Mouse (Mus musculus): ENCODE measurements around the gene Abcb9. TPM values are rescaled to one million over a fixed set of nuclear protein-coding genes. Genes with fewer than 3 reads are reported as not detected.

Gene Abcb9
- polyA plus RNA-seq (2012; rRNA removed; ENCODE audit: low replicate concordance): 8.1 and 16.8 TPM in 2 replicates

DNA sequence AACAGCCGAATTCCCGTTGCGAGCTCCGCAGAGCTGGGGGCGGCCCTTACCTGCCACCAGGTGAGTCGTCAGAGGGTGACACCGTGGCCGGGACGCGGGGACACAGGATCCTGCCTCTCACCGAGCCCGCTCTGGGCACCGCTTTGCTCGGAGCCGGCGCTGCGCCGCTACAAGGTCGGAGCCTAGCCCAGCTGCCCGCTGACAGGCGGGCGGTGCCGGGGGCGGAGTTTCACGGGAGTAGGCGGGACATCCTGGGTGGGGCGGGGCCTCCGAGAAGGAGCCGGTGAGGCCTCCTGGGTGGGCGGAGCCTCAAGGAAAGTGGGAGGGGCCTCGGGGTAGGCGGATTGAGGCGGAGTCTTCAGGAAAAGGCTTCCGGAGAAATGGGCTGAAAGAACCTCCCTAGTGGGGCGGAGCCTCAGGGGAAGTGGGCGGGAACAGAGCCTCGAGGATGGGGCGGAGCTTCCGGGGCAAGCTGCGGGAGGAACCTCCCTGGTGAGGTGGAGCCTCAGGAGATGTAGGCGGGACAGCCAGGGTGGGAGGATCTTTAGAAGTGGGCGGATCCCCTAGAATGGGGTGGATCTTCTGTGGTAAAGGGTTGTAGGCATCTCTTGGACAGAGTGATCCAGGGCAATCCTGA lies at the start of gene Abcb9:
TSS of gene Abcb9 (minus strand) at position 203 of the 637 bp plus-strand sequence.

GRCm38 (mm10) chr5:124115990-124116845 lies 20.6 kb upstream of the Abcb9 start, which contains the start of gene Arl6ip4:
Gene Arl6ip4, plus strand, starts transcription at chr5:124116089.

DNA sequence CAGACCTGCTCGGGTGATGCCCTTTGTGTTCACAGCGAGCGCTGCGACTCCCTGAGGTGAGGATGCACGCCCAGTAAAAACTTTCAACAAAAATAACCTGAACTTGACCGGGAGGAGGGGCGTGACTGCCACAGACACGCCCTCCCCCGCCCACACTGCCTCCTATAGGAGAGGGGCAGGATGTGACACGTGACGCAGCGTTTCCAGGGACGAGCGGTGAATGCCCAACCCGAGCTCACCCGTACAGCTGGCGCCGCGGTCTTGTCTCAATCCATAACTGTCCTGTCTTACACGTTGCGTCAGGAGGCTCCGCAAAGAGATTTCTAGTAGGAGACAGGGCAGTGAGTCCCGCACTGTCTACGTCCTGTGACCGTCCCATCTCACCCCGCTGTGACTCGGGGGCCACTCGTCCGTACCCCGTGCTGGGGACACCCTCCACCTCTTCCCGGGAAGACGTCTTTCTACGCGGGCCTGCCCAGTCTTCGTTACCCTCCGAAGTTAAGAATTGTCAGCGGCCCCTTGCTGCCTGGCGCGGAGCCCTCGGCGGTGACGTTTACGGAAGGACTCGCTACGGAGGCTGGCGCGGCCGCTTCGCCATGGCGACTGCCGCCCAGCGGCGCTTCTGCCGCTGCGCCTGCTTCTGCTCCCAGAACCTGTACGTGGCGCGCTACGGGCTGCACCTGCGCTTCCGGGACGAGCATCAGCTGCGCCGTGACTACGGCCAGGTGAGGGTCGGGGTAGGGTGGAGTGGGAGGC lies 16.3 kb upstream of the Abcb9 start, which contains the start of gene Ogfod2:
TSS of gene Ogfod2 (plus strand) at position 556 of the 756 bp plus-strand sequence.

GRCm38 (mm10) chr5:124032001-124032508 lies 63.5 kb downstream of the Abcb9 start, which contains the start of gene Vps37b:
Gene Vps37b, minus strand, starts transcription at chr5:124032270.

Other genes starting within 250 kb of the Abcb9 start
- 18.1 and 25.1 TPM in 2 replicates for gene Hcar2, start 230.3 kb downstream of the Abcb9 start, polyA plus RNA-seq (2012; rRNA removed; ENCODE audit: low replicate concordance)
- 42.3 and 78.0 TPM in 2 replicates for gene Hcar1, start 215.8 kb downstream of the Abcb9 start, polyA plus RNA-seq (2012; rRNA removed; ENCODE audit: low replicate concordance)
- 13.5 and 17.4 TPM in 2 replicates for gene Denr, start 188.6 kb downstream of the Abcb9 start, polyA plus RNA-seq (2012; rRNA removed; ENCODE audit: low replicate concordance)
- gene Gm43518, start 168.4 kb downstream of the Abcb9 start, polyA plus RNA-seq (2012; rRNA removed; ENCODE audit: low replicate concordance): 1.4 TPM in 2 replicates
- 4.1 and 6.1 TPM in 2 replicates for gene Ccdc62, start 165.1 kb downstream of the Abcb9 start, polyA plus RNA-seq (2012; rRNA removed; ENCODE audit: low replicate concordance)
- gene Hip1r, start 122.2 kb downstream of the Abcb9 start, polyA plus RNA-seq (2012; rRNA removed; ENCODE audit: low replicate concordance): 8.6 and 11.8 TPM in 2 replicates
- 12.1 and 29.0 TPM in 2 replicates for gene Vps37b, start 63.5 kb downstream of the Abcb9 start, polyA plus RNA-seq (2012; rRNA removed; ENCODE audit: low replicate concordance)
- gene Ogfod2, start 16.5 kb upstream of the Abcb9 start, polyA plus RNA-seq (2012; rRNA removed; ENCODE audit: low replicate concordance): 43.3 and 53.1 TPM in 2 replicates
- 30.4 and 31.1 TPM in 2 replicates for gene Arl6ip4, start 20.3 kb upstream of the Abcb9 start, polyA plus RNA-seq (2012; rRNA removed; ENCODE audit: low replicate concordance)
- gene Pitpnm2, start 154.0 kb upstream of the Abcb9 start, polyA plus RNA-seq (2012; rRNA removed; ENCODE audit: low replicate concordance): 54.4 and 54.8 TPM in 2 replicates
- 2.2 and 5.1 TPM in 2 replicates for gene Mphosph9, start 232.2 kb upstream of the Abcb9 start, polyA plus RNA-seq (2012; rRNA removed; ENCODE audit: low replicate concordance)
- gene 2810006K23Rik, start 232.3 kb upstream of the Abcb9 start, polyA plus RNA-seq (2012; rRNA removed; ENCODE audit: low replicate concordance): 8.2 and 10.9 TPM in 2 replicates